Mouse (Mus musculus) kidney, adult 2 months (tissue): ENCODE results near the gene Catsperz. TPM values are rescaled to one million over a fixed set of nuclear protein-coding genes. Genes with fewer than 3 reads are reported as not detected.

Source experiments
- DNase-seq: peaks from one replicate; pipeline ENCODE4 v3.0.0; 2021
- H3K27ac ChIP-seq: fragments of 200-500 bp; 2 replicates; pipeline ENCODE4 v1.5.1; 2012; ENCODE audit warnings: low read depth, low read length, control low read depth, inconsistent platforms; ENCODE audit not compliant: insufficient read depth
- H3K27me3 ChIP-seq: fragments of 200-500 bp; replicated peaks from 2 replicates; pipeline ENCODE4 v1.6.1; 2012; ENCODE audit warnings: mild to moderate bottlenecking, moderate library complexity, low read length, inconsistent platforms; ENCODE audit not compliant: control insufficient read depth, insufficient read depth
- H3K36me3 ChIP-seq: fragments of 200-500 bp; 2 replicates; pipeline ENCODE4 v1.6.1; 2012; ENCODE audit warnings: mild to moderate bottlenecking, moderate library complexity, low read length, inconsistent platforms; ENCODE audit not compliant: control insufficient read depth, insufficient read depth
- H3K4me1 ChIP-seq: fragments of 200-500 bp; 2 replicates; pipeline ENCODE4 v1.6.1; 2011; ENCODE audit warnings: low read length; ENCODE audit not compliant: control insufficient read depth, insufficient read depth
- H3K4me3 ChIP-seq: fragments of 200-500 bp; 2 replicates; pipeline ENCODE4 v1.5.1; 2011; ENCODE audit warnings: mild to moderate bottlenecking, low read depth, low read length, control low read depth; ENCODE audit not compliant: insufficient read depth
- CTCF ChIP-seq: fragments of 200-500 bp; conservative IDR thresholded peaks from 2 replicates; pipeline ENCODE4 v1.5.1; 2011; ENCODE audit warnings: low read depth, mild to moderate bottlenecking, control low read depth, low read length, moderate library complexity, mixed read lengths; ENCODE audit not compliant: insufficient read depth, insufficient read length
- POLR2A ChIP-seq: fragments of 200-500 bp; IDR thresholded peaks from one replicate; pipeline ENCODE4 v1.6.1; 2011; ENCODE audit warnings: low read depth, low read length, control low read depth
- WGBS: fragments of 180-500 bp; shearing (Covaris S2); methylation state at CpG from one replicate; pipeline ENCODE4 v1.1.7; 2018; 5-methylcytosine and 5-hydroxymethylcytosine counted together
- polyA plus RNA-seq: library from polyadenylated mRNA; depleted of rRNA; stranded (reverse); fragments of >200 nt; gene quantifications from 2 replicates; pipeline ENCODE4 v1.2.3, GENCODE M21; 2012

The Catsperz gene
- polyA plus RNA-seq, 1 experiment: 0.44 TPM

- peak; percentile 100 for DNase-seq
- WGBS: 1% methylated on average over 62 of the region's 66 CpGs
Measured at GRCm38 (mm10) chr19:6921647-6922567, 3.3 kb downstream of the Catsperz start, which contains the start of gene Esrra. Gene Esrra (minus strand): TSS chr19:6921813.

DNA sequence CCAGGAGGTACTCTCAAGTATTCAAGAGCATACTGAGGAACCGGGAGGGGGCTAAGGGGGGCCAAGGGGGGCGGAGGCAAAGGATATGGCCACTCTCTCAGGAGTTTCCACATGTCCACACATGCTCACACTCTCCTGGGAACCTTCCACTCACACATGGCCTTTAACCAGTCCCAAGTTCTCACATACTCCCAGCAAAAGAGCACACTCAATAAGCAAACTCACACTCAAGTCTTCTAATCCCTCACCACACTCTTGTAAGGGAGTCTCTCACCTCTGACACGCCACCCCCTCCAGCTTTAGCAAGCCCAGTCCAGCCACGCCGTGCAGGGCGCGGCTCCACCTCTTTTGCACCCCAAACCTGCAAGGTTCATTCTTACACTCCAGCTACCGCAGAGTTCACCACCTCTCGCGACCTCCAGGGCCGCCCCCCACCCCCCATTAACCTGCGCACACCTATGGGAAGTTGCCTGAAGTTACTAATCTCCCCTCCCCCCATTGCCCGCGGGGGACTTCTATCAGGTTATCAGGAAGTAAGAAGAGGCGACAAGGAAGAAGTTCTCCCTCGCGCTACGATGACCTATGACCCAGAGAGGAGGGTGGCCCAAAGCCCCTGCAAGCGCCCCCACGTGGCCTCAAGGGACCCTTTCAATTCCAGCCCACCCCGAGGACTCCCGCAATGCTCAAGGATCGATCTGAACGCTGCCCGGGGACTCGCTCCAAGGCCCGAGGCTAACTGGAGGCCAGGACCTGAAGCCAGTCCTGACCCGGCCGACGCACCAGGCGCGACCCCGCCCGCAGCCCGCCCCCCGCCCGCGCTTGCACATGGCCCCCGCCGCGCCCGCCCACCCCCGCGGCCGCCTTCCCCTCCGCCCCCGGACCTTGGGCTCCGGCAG lies 4.2 kb downstream of the Catsperz start:
- DNase-seq: peak; percentile 62
- Histone ChIP-seq H3K4me1 (peaks cover 24% of the 10 kb centered on the region; the same call in 1 of the 2 replicates), H3K27ac (peak overlapping the region; percentile 97), H3K4me3 (peak overlapping the region; percentile 94), H3K27me3 (no peaks in the 10 kb centered on the region), H3K36me3 (no peaks in the 10 kb centered on the region)
- no peak for TF ChIP-seq CTCF
- no peak for TF ChIP-seq POLR2A
- WGBS: 2% methylated on average over 48 of the region's 48 CpGs

More at GRCm38 (mm10) chr19:6921647-6922567, 3.3 kb downstream of the Catsperz start, which contains the start of gene Esrra:
- Histone ChIP-seq H3K4me3 (peak within 1 kb of the TSS; percentile 94), H3K27ac (peak within 1 kb of the TSS; percentile 97), H3K4me1 (peaks cover 27% of the 10 kb centered on the region; the same call in 1 of the 2 replicates), H3K27me3 (no peaks in the 10 kb centered on the region), H3K36me3 (no peaks in the 10 kb centered on the region)
- no peak for TF ChIP-seq CTCF
- peak; percentile 76 for TF ChIP-seq POLR2A

DNA sequence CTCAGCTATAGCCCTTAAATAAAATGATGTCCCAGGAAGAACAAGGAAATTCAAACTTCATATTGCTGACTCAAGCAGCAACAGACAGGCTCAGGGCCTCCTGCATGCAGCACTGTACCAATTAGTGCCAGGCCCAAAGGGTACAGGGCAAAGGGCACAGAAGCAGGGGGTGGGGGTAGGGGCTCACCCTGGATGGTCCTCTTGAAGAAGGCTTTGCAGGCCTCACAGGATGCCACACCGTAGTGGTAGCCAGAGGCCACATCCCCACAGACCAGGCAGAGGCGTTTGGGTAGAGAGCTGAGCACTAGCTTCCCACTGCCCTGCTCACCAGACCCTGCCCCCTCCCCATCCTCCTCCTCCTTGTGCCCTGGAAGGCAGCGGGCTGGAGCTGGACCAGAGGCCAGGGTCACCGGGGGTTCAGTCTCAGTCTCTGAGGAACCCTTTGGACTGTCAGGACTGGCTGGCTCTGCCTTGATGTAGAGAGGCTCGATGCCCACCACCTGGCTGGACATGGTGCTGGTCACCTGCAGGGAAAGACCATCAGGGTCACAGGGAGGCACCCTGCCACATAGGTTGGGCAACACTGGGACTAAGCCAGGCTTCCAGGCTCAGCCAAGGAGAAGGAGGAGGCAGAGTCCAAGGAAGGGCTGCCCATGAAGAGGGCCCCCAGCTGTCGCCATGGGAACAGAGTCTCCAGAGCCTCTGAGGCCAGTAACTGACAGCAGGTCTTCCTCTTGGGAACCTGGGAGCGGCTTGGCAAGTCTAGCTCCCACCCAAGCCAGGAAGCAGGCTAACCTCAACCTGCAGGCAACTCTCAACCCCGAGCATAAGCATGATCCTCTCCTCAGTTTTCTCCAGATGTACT lies 5.1 kb downstream of the Catsperz start:
- TF ChIP-seq CTCF (no peak), POLR2A (peak; percentile 4)
- no peaks in the 10 kb centered on the region for H3K27me3 ChIP-seq
- H3K4me3 ChIP-seq: peak overlapping the region; percentile 94
- peak overlapping the region; percentile 53 for H3K27ac ChIP-seq
- H3K4me1 ChIP-seq: peaks cover 26% of the 10 kb centered on the region; the same call in 1 of the 2 replicates
- no peaks in the 10 kb centered on the region for H3K36me3 ChIP-seq
- peak; percentile 90 for DNase-seq
- WGBS: 19% methylated on average over 8 of the region's 8 CpGs

DNA sequence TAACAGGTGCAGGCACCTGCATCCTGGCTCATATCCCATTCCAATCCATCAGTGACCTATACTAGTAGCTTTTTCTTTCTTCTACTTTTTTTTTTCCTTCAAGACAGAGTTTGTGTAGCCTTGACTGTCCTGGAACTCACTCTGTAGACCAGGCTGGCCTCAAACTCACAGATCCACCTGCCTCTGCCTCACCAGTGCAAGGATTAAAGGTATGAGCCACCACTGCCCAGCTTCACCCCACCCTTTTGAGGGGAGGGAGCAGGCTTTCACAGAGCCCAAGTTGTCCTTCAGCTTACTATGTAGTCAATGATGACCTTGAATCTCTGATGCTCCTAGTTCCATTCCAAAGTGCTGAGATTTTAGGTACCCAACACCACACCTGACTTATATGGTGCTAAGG lies 5.7 kb downstream of the Catsperz start:
- Histone ChIP-seq H3K36me3 (no peaks in the 10 kb centered on the region), H3K27ac (peak overlapping the region; percentile 53), H3K4me1 (peaks cover 21% of the 10 kb centered on the region; the same call in 1 of the 2 replicates), H3K27me3 (no peaks in the 10 kb centered on the region), H3K4me3 (no peak overlapping the region)
- DNase-seq: no peak
- TF ChIP-seq CTCF: no peak

DNA sequence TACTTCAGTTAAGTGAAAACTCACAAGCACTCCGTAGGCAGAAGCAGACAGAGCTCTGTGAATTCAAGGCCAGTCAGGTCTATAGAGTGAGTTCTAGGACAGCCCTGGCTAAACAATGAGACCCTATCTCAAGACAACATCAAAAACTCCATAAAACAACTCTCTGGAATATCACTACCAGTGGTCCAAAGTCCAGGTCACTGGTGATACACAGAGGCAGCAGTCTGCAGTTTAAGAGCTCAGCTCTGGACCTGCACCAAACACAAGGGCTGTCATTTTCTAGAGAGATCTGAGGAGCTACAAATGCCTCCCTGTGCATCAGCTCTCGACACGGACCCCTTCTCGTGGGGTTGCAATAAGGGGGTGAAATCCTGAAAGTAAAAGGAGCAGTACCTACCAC lies 6.9 kb downstream of the Catsperz start:
- WGBS: 64% methylated on average over 4 of the region's 4 CpGs
- peak; percentile 70 for DNase-seq
- Histone ChIP-seq H3K36me3 (no peaks in the 10 kb centered on the region), H3K4me1 (peaks cover 21% of the 10 kb centered on the region; the same call in 1 of the 2 replicates), H3K27ac (no peak overlapping the region), H3K4me3 (no peak overlapping the region), H3K27me3 (no peaks in the 10 kb centered on the region)
- TF ChIP-seq POLR2A (no peak), CTCF (no peak)

DNA sequence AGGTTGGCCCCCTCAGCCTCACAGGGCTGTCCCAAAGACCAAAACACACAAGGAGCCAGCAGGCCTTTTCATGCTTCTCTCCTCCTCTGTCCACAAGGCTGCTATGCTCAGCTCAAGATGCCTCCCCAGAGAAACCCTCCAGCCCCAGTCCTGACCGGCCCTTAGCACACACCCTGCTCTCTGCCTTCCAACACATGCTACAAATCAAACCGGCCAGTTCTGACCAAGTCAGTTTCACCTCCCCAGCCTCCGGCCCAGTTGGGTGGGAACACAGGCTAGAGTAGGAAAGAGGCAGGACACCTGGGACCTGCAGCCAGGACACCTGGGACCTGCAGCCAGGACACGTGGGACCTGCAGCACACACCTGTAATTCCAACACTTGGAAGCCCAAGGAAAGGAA lies 8.7 kb downstream of the Catsperz start:
- TF ChIP-seq POLR2A (no peak), CTCF (no peak)
- no peak for DNase-seq
- no peaks in the 10 kb centered on the region for H3K27me3 ChIP-seq
- H3K27ac ChIP-seq: no peak overlapping the region
- peaks cover 2% of the 10 kb centered on the region; the same call in 1 of the 2 replicates for H3K36me3 ChIP-seq
- no peak overlapping the region for H3K4me3 ChIP-seq
- H3K4me1 ChIP-seq: peaks cover 15% of the 10 kb centered on the region; the same call in 1 of the 2 replicates
- 37% methylated on average over 4 of the region's 4 CpGs for WGBS
